Mouse (Mus musculus) c-Kit-positive CD71-positive TER-119-positive erythroid progenitor cells, embryonic 14.5 days (primary cell): ENCODE measurements at regions not wholly inside any gene's neighbourhood (a gene's known extent, or its start where the extent isn't known, plus 50 kb on each side); places are given as distances from the start of the nearest gene placed in this dataset.

Source experiments
- DNase-seq: peaks from one replicate; pipeline ENCODE4 v3.0.0-alpha.2; 2013; ENCODE audit warnings: low spot score

DNA sequence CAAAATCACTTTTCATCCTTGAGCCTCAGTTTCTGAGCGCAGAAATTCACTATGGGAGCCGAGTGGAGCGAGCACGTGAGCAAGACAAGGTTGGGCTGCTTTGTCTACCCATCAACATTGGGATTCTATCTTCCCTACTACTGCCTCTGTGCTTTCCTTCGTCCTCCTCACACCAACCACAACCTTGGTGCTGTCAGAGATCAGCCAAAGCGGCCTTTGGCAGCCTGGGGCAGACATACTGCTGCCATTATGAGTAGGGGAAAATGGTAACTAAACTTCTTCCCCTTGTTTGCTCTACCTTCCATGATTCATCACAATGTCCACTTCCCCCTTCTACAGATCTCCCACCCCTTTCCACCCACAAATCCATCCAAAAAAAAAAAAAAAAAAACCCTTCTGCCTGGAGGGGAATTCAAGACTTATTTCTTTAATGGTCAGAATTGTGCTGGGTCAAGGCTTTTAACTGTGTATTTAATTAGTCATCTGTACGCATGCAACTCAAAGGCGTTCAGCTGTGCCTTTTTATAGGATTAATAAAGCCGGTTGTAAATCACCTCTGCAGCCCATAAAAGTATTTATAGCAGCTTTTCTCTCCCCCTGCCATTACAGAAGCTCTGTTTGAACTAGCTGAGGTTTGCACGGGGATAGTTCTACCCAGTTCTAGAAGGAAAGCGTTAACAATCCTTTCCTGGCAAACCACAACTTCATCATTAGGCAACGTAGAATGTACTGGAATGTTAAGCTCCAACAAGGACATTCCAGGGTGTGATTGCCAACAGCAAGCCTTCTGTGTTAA lies 340.4 kb downstream of the Pik3r1 start:
- no peak for DNase-seq

GRCm38 (mm10) chr13:101426461-101426860 lies 341.6 kb downstream of the Pik3r1 start:
- no peak for DNase-seq

GRCm38 (mm10) chr13:101422082-101422481 lies 345.9 kb downstream of the Pik3r1 start:
- no peak for DNase-seq

DNA sequence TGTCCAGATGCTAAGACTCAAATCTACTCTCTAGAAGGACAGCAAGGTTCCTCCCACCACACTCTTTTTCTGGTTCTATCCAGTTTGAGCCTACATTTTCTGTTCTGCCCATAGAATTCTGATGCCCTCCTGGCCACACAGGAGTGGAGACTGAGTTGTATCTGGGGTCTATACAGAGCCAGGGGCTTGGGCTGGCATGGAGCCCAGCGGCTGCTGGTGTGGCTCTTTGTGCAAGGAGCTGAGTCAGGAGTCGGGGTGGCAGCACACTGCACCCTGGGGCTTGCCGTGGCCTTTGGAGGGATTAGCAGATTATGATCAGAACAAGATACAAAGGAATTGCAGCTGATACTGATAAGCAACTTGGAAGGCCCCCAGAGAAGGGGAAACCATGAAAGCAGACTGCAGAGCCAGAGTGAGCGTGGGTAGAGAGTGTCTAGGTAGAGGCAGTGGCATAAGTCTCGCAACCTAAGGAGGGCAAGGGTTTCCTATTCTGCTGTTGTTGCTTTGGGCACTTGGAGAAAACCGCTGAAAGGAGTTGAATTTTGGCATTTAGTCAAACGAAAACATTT lies 348.5 kb downstream of the Pik3r1 start:
- no peak for DNase-seq

DNA sequence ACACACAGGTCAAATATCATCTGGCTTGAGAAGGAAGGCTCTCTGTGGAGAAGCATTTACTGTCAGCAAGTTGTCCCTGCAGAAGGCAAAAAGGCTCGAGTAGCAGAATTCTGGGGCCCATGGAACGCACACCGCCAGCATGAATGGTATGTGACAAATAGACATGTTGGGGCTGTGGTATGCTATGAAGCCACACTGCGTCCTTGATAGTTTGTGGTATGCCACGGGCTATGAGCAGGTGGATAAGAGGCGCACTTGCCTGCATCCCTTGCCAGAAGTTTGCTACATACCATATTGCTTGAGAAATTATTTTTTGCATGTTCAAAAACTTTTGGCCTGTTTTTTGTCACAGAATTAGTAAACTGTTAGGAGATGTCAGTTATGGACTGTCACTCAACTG lies 349.7 kb downstream of the Pik3r1 start:
- no peak for DNase-seq

DNA sequence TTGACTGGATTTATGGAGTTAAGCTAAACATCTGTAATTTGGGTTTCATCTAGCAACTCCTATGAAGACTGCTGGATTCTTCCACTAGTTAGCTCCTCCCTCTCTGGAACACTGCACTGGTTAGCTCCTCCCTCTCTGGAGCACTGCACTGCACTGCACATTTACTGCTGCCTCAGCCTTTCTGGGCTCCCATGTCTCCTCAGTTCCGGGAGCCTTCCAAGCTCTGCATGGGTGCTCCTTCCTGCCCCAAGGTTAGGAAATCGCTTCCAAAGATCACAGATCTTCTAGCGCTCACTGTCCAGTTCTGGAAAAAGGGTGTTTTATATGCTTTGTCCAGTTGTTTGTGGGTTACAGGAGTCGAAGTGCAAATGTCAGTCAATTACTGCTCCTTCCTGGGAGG lies 359.1 kb downstream of the Pik3r1 start:
- DNase-seq = no peak

GRCm38 (mm10) chr13:101407633-101408032 lies 360.4 kb downstream of the Pik3r1 start:
- DNase-seq = no peak

- DNase-seq = no peak
Measured at GRCm38 (mm10) chr13:101373581-101374189, 394.3 kb downstream of the Pik3r1 start.

DNA sequence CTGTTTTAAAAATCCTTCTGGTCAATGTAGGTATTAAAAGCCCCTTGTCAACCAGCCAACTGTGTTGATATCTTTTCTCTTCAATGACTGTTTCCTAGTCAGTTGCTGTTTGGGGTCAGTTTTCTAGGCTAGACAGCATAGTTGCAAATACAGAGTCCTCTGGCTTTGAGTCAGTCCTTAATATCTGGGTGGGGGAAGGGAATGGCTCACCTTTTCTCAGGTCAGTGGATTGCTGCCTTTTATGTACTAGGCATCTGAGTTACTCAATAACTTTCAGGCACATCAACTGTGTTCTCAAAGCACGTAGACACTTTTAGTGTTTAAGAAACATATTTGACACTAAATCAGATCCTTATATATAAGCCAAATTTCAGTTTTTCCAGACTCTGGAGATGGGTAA lies 396.1 kb downstream of the Pik3r1 start:
- DNase-seq = no peak

DNA sequence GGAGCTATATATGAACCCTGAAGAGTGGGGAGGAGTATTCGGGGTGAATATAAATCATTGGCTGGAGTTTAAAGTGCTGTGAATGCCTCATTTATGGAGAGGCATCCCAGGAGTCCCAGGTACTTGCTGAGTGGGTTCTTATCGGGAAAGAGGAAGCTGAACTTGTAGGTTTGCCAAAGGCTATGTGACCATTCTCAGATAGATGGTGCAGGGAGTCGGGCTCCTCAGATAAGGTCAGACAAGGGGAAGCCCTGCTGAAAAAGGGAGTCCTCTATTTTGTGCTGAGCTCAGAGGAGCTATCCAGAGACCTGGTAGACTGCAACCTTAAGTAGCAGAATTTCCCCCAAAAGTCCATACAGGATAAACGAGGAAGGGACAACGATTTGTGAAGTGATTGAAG lies 399.8 kb downstream of the Pik3r1 start:
- DNase-seq = no peak

GRCm38 (mm10) chr13:101355363-101355762 lies 412.7 kb downstream of the Pik3r1 start:
- DNase-seq = no peak

- no peak for DNase-seq
Measured at GRCm38 (mm10) chr13:101351123-101351522, 416.9 kb downstream of the Pik3r1 start.

- DNase-seq = no peak
Measured at GRCm38 (mm10) chr13:101349354-101349753, 418.7 kb downstream of the Pik3r1 start.

- DNase-seq = no peak
Measured at GRCm38 (mm10) chr13:101338280-101338872, 429.6 kb downstream of the Pik3r1 start.

DNA sequence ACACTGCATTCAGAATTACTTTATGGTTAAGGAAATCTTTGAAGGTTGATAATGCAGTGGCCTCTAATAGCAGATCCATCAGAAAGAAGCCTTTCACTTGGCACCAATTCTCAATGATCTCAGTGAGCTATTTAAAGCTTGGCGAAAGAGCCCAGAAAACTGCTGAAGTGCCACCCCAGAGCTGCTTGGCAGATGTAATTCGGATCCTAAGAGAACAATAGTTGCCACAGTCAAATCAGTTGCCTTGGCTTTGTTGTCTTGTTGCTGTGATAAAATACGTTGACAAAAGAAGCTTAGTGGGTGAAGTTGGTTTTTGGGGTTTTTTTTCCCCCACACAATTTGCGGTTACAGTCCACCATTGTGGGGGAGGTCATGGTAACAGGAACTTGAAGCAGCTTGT lies 449.4 kb downstream of the Pik3r1 start:
- DNase-seq = no peak

GRCm38 (mm10) chr13:101316336-101316735 lies 451.7 kb downstream of the Pik3r1 start:
- no peak for DNase-seq

GRCm38 (mm10) chr13:101314040-101314439 lies 454.0 kb downstream of the Pik3r1 start:
- no peak for DNase-seq

DNA sequence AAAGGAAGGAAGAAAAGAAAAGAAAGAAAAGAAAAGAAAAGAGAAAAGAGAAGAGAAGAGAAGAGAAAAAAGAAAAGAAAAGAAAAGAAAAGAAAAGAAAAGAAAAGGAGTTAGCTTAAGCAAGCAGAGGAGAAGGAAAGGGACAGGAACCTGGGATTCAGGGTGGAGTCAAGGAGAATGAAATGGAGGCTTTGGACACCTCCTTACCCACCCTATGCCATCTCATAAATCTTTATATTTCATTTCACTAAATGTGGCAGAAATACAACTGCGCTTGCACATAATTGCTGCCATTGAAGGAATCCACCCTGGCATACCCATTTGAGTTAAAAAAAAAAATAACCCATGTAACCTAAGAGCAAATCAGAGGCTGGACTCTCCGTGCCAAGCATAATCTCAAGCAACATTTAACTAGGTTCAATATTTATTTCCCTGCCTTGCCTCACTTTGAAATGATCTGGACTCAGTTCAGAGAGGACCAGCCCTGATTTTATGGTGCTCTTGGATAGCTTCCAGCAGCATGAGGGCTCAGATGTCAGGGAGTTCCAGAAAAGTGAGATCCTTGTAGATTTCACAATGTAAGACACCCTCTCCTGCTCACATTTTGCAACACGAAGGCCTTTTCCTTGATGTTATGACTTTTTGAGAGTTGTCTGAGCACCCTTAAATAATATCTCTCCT lies 456.2 kb downstream of the Pik3r1 start:
- no peak for DNase-seq

DNA sequence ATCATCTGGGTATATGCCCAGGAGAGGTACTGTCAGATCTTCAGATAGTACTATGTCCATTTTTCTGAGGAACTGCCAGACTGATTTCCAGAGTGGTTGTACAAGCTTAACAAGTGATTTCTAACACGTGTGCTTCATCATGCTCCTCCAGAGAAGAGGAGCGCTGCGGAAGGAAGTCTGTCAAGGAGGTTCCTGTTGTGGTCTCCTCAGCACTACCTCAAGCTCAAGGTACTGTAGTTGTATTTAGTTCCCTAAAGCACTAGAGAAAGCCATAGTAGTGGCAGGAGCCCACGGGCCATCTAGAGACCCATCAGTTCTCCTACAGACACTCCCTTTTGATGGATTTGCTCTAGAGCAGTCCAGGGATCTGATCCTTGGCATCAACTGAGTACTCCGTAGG lies 459.3 kb downstream of the Pik3r1 start:
- no peak for DNase-seq

GRCm38 (mm10) chr13:101305695-101306413 lies 462.2 kb downstream of the Pik3r1 start:
- DNase-seq = no peak

GRCm38 (mm10) chr13:101305063-101305462 lies 463.0 kb downstream of the Pik3r1 start:
- DNase-seq = no peak

DNA sequence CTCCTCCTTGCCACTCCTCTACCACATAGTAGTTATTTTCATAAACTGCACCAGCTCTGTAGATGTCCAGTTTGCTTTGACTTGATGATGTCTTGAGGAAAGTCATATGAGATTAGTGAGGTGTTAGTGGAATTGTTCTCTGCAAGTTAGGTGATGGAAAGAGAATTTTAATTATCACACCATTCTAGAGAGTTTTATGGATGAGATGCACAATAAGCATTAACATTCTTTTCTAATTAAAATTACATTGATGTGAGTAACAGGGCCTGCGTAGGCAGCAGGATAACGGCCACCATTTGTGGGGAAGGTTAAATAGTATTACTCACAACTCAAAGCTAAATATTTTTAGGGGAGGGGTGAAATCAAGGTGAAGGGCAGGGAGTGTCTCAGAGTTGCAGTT lies 466.7 kb downstream of the Pik3r1 start:
- DNase-seq = no peak
